Mouse (Mus musculus): ENCODE measurements around the gene Cttnbp2. TPM values are rescaled to one million over a fixed set of nuclear protein-coding genes. Genes with fewer than 3 reads are reported as not detected.

The Cttnbp2 gene
- polyA plus RNA-seq, 1 experiment = not detected

GRCm38 (mm10) chr6:18446917-18447316 is 67.7 kb downstream of the Cttnbp2 start:
- Histone ChIP-seq H3K36me3 (ENCODE audit: control insufficient read depth, insufficient read depth) (no peaks in the 10 kb centered on the region), H3K27me3 (ENCODE audit: control insufficient read depth, insufficient read depth, insufficient read length) (no peaks in the 10 kb centered on the region), H3K4me2 (ENCODE audit: low read depth) (no peak overlapping the region), H3K4me3 (no peak overlapping the region), H3ac (ENCODE audit: control insufficient read depth, insufficient read length) (no peak overlapping the region), H3K79me2 (ENCODE audit: control insufficient read depth, insufficient read depth) (no peaks in the 10 kb centered on the region)
- TF ChIP-seq SRF (IDR thresholded peaks at IDR 0.05; ENCODE audit: control insufficient read depth, insufficient read length, low read depth) (no peak), TCF12 (IDR thresholded peaks at IDR 0.05; ENCODE audit: insufficient read depth, poor library complexity, severe bottlenecking) (no peak), POLR2A (IDR thresholded peaks at IDR 0.05; ENCODE audit: insufficient read length, low read depth) (no peak), TCF3 (IDR thresholded peaks at IDR 0.05; ENCODE audit: insufficient read length, low read depth) (no peak), E2F4 (IDR thresholded peaks at IDR 0.05; ENCODE audit: insufficient read depth) (no peak), USF1 (IDR thresholded peaks at IDR 0.05; ENCODE audit: low read depth) (no peak), REST (IDR thresholded peaks at IDR 0.05; ENCODE audit: insufficient read depth, insufficient read length) (no peak), POLR2AphosphoS2 (IDR thresholded peaks at IDR 0.05; ENCODE audit: insufficient read length, low read depth) (no peak), MAX (IDR thresholded peaks at IDR 0.05; ENCODE audit: low read depth) (no peak), MYOD1 (IDR thresholded peaks at IDR 0.05; ENCODE audit: control insufficient read depth in 1 of 3, insufficient read length in 2 of 3, low read depth in 2 of 3) (no peak), MYOG (IDR thresholded peaks at IDR 0.05; ENCODE audit: control insufficient read depth in 1 of 3, insufficient read depth in 1 of 3, insufficient read length in 2 of 3, low read depth in 2 of 3) (no peak)

GRCm38 (mm10) chr6:18446359-18446758 is 68.3 kb downstream of the Cttnbp2 start:
- Histone ChIP-seq H3K4me3 (no peak overlapping the region), H3K36me3 (ENCODE audit: control insufficient read depth, insufficient read depth) (no peaks in the 10 kb centered on the region), H3K27me3 (ENCODE audit: control insufficient read depth, insufficient read depth, insufficient read length) (no peaks in the 10 kb centered on the region), H3K79me2 (ENCODE audit: control insufficient read depth, insufficient read depth) (no peaks in the 10 kb centered on the region), H3K4me2 (ENCODE audit: low read depth) (no peak overlapping the region), H3ac (ENCODE audit: control insufficient read depth, insufficient read length) (no peak overlapping the region)
- TF ChIP-seq MAX (IDR thresholded peaks at IDR 0.05; ENCODE audit: low read depth) (no peak), REST (IDR thresholded peaks at IDR 0.05; ENCODE audit: insufficient read depth, insufficient read length) (no peak), E2F4 (IDR thresholded peaks at IDR 0.05; ENCODE audit: insufficient read depth) (no peak), USF1 (IDR thresholded peaks at IDR 0.05; ENCODE audit: low read depth) (no peak), MYOD1 (IDR thresholded peaks at IDR 0.05; ENCODE audit: control insufficient read depth in 1 of 3, insufficient read length in 2 of 3, low read depth in 2 of 3) (no peak), MYOG (IDR thresholded peaks at IDR 0.05; ENCODE audit: control insufficient read depth in 1 of 3, insufficient read depth in 1 of 3, insufficient read length in 2 of 3, low read depth in 2 of 3) (no peak), CEBPB (IDR thresholded peaks at IDR 0.05; ENCODE audit: insufficient read depth, poor library complexity, severe bottlenecking) (no peak), POLR2A (IDR thresholded peaks at IDR 0.05; ENCODE audit: insufficient read length, low read depth) (no peak), POLR2AphosphoS2 (IDR thresholded peaks at IDR 0.05; ENCODE audit: insufficient read length, low read depth) (no peak), TCF12 (IDR thresholded peaks at IDR 0.05; ENCODE audit: insufficient read depth, poor library complexity, severe bottlenecking) (no peak), SRF (IDR thresholded peaks at IDR 0.05; ENCODE audit: control insufficient read depth, insufficient read length, low read depth) (no peak), TCF3 (IDR thresholded peaks at IDR 0.05; ENCODE audit: insufficient read length, low read depth) (no peak)

- no peak overlapping the region for H3K4me3 ChIP-seq
- no peaks in the 10 kb centered on the region for H3K27me3 ChIP-seq (ENCODE audit: control insufficient read depth, insufficient read depth, insufficient read length)
- no peak for TF ChIP-seq POLR2AphosphoS2 (IDR thresholded peaks at IDR 0.05; ENCODE audit: insufficient read length, low read depth)
- TF ChIP-seq TCF3 (IDR thresholded peaks at IDR 0.05; ENCODE audit: insufficient read length, low read depth) = no peak
- no peak for TF ChIP-seq SRF (IDR thresholded peaks at IDR 0.05; ENCODE audit: control insufficient read depth, insufficient read length, low read depth)
- no peak for TF ChIP-seq REST (IDR thresholded peaks at IDR 0.05; ENCODE audit: insufficient read depth, insufficient read length)
- TF ChIP-seq MYOG (IDR thresholded peaks at IDR 0.05; ENCODE audit: control insufficient read depth in 1 of 3, insufficient read depth in 1 of 3, insufficient read length in 2 of 3, low read depth in 2 of 3) = no peak
- no peak for TF ChIP-seq USF1 (IDR thresholded peaks at IDR 0.05; ENCODE audit: low read depth)
- no peak for TF ChIP-seq TCF12 (IDR thresholded peaks at IDR 0.05; ENCODE audit: insufficient read depth, poor library complexity, severe bottlenecking)
- no peak for TF ChIP-seq MAX (IDR thresholded peaks at IDR 0.05; ENCODE audit: low read depth)
- no peak for TF ChIP-seq CEBPB (IDR thresholded peaks at IDR 0.05; ENCODE audit: insufficient read depth, poor library complexity, severe bottlenecking)
- TF ChIP-seq POLR2A (IDR thresholded peaks at IDR 0.05; ENCODE audit: insufficient read length, low read depth) = no peak
- no peak for TF ChIP-seq MYOD1 (IDR thresholded peaks at IDR 0.05; ENCODE audit: control insufficient read depth in 1 of 3, insufficient read length in 2 of 3, low read depth in 2 of 3)
- no peak for TF ChIP-seq E2F4 (IDR thresholded peaks at IDR 0.05; ENCODE audit: insufficient read depth)
- H3ac ChIP-seq (ENCODE audit: control insufficient read depth, insufficient read length) = no peak overlapping the region
- H3K36me3 ChIP-seq (ENCODE audit: control insufficient read depth, insufficient read depth) = no peaks in the 10 kb centered on the region
- H3K79me2 ChIP-seq (ENCODE audit: control insufficient read depth, insufficient read depth) = no peaks in the 10 kb centered on the region
- H3K4me2 ChIP-seq (ENCODE audit: low read depth) = no peak overlapping the region
Measured at GRCm38 (mm10) chr6:18445747-18446146, 68.9 kb downstream of the Cttnbp2 start.

- H3K4me2 ChIP-seq (ENCODE audit: low read depth) = no peak overlapping the region
- H3K36me3 ChIP-seq (ENCODE audit: control insufficient read depth, insufficient read depth) = no peaks in the 10 kb centered on the region
- no peaks in the 10 kb centered on the region for H3K27me3 ChIP-seq (ENCODE audit: control insufficient read depth, insufficient read depth, insufficient read length)
- no peak for TF ChIP-seq USF1 (IDR thresholded peaks at IDR 0.05; ENCODE audit: low read depth)
- TF ChIP-seq MAX (IDR thresholded peaks at IDR 0.05; ENCODE audit: low read depth) = no peak
- TF ChIP-seq CEBPB (IDR thresholded peaks at IDR 0.05; ENCODE audit: insufficient read depth, poor library complexity, severe bottlenecking) = no peak
- TF ChIP-seq MYOG (IDR thresholded peaks at IDR 0.05; ENCODE audit: control insufficient read depth in 1 of 3, insufficient read depth in 1 of 3, insufficient read length in 2 of 3, low read depth in 2 of 3) = no peak
- TF ChIP-seq TCF3 (IDR thresholded peaks at IDR 0.05; ENCODE audit: insufficient read length, low read depth) = no peak
- no peak for TF ChIP-seq POLR2A (IDR thresholded peaks at IDR 0.05; ENCODE audit: insufficient read length, low read depth)
- TF ChIP-seq REST (IDR thresholded peaks at IDR 0.05; ENCODE audit: insufficient read depth, insufficient read length) = no peak
- TF ChIP-seq MYOD1 (IDR thresholded peaks at IDR 0.05; ENCODE audit: control insufficient read depth in 1 of 3, insufficient read length in 2 of 3, low read depth in 2 of 3) = no peak
- no peak for TF ChIP-seq TCF12 (IDR thresholded peaks at IDR 0.05; ENCODE audit: insufficient read depth, poor library complexity, severe bottlenecking)
- TF ChIP-seq POLR2AphosphoS2 (IDR thresholded peaks at IDR 0.05; ENCODE audit: insufficient read length, low read depth) = no peak
- no peak for TF ChIP-seq E2F4 (IDR thresholded peaks at IDR 0.05; ENCODE audit: insufficient read depth)
- TF ChIP-seq SRF (IDR thresholded peaks at IDR 0.05; ENCODE audit: control insufficient read depth, insufficient read length, low read depth) = no peak
- H3K79me2 ChIP-seq (ENCODE audit: control insufficient read depth, insufficient read depth) = no peaks in the 10 kb centered on the region
- no peak overlapping the region for H3K4me3 ChIP-seq
- no peak overlapping the region for H3ac ChIP-seq (ENCODE audit: control insufficient read depth, insufficient read length)
Measured at GRCm38 (mm10) chr6:18442303-18442702, 72.3 kb downstream of the Cttnbp2 start.

Data from myocyte (in vitro differentiated cells).